Mouse (Mus musculus) c-Kit-negative CD71-positive TER-119-positive erythroid progenitor cells, embryonic 14.5 days (primary cell): ENCODE measurements around the gene Gm4836.
"Not testable (repeated sequence)": the region's sequence is repeated elsewhere in the genome, so short reads cannot be mapped to it uniquely, and the experiment has no call there.

Experiments
- DNase-seq: peaks from one replicate; pipeline ENCODE4 v3.0.0-alpha.2; 2013; ENCODE audit warnings: low read depth, low spot score

The Gm4836 gene

DNA sequence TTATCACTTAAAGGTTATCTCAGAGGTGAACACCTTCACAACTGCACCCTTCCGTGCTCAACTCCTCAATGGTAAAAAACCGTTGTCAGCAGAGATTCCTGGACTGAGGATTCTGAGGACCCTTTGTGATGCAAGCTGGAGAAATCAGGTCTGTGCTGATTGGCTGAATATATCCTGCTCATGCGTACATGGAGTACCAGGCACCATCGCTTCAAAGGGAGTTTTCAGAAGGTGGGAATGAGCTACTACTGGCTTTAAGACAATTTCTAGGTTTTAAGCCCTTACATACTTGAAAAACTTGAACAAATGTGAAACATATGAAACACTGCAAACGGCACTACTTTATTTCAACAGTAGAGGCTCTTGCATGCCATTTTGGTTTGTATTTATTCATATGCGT, at the start of gene Gm4836:
Gene Gm4836, minus strand, starts transcription at position 101 of the 400 bp plus-strand sequence.
- not testable (repeated sequence) for DNase-seq
